ENCODE assay signal across 8 mouse cellular contexts in genomic region chr16:33829301-33829831, GRCm38 (mm10). TPM values are rescaled to one million over a fixed set of nuclear protein-coding genes. Genes with fewer than 3 reads are reported as not detected.
DNase-seq lines count a peak whose midpoint lies in the region; ATAC-seq and TF ChIP-seq lines count a peak whose summit lies in the region.

TSS of gene Itgb5 (plus strand) at chr16:33829665.

- peak within 1 kb of the TSS; percentile 84 for H3K27ac ChIP-seq in embryonic facial prominence, embryonic 11.5 days (replicated peaks; ENCODE audit: low read depth, low read length)
- H3K27ac ChIP-seq in kidney, adult 2 months (ENCODE audit: insufficient read depth, low read depth, low read length): peak within 1 kb of the TSS; percentile 74
- H3K27ac ChIP-seq in limb, embryonic 12.5 days: peak within 1 kb of the TSS; percentile 92
- H3K27ac ChIP-seq in midbrain, embryonic 11.5 days (ENCODE audit: low read depth, low read length): no peak within 1 kb of the TSS
- peak within 1 kb of the TSS; percentile 89 for H3K27ac ChIP-seq in stomach, postnatal 0 days (replicated peaks)

- TF ChIP-seq POLR2A in kidney, adult 2 months (IDR thresholded peaks at IDR 0.05; ENCODE audit: low read depth, low read length): no peak

- no peak for TF ChIP-seq CTCF in kidney, adult 2 months (conservative IDR thresholded peaks at IDR 0.05; ENCODE audit: insufficient read depth, insufficient read length, low read depth, low read length)
- no peak for TF ChIP-seq CTCF in stomach, postnatal 0 days (IDR thresholded peaks at IDR 0.05; ENCODE audit: low read depth)

- DNase-seq in 3134 (ENCODE audit: extremely low read depth, insufficient read length, low spot score): peak; percentile 90
- peak; percentile 94 for DNase-seq in adrenal gland, adult 2 months
- DNase-seq in embryonic facial prominence, embryonic 11.5 days (ENCODE audit: low spot score): peak; percentile 80
- DNase-seq in heart, adult 8-10 months (ENCODE audit: low spot score): peak; percentile 77
- peak; percentile 90 for DNase-seq in kidney, adult 2 months
- peak; percentile 96 for DNase-seq in midbrain, embryonic 11.5 days (ENCODE audit: low spot score, missing footprints)
- peak; percentile 87 for DNase-seq in stomach, postnatal 0 days (ENCODE audit: low spot score)

- H3K9me3 ChIP-seq in embryonic facial prominence, embryonic 11.5 days (replicated peaks; ENCODE audit: control insufficient read depth, low read length): no peaks in the 10 kb centered on the region
- H3K9me3 ChIP-seq in limb, embryonic 12.5 days: no peaks in the 10 kb centered on the region
- H3K9me3 ChIP-seq in midbrain, embryonic 11.5 days (ENCODE audit: control insufficient read depth, low read length): no peaks in the 10 kb centered on the region
- H3K9me3 ChIP-seq in stomach, postnatal 0 days (ENCODE audit: control insufficient read depth, low read length): no peaks in the 10 kb centered on the region

- peak within 1 kb of the TSS; percentile 86 for H3K4me3 ChIP-seq in embryonic facial prominence, embryonic 11.5 days (ENCODE audit: low read depth, low read length)
- H3K4me3 ChIP-seq in kidney, adult 2 months (ENCODE audit: insufficient read depth, low read depth, low read length): peak within 1 kb of the TSS; percentile 71
- peak within 1 kb of the TSS; percentile 88 for H3K4me3 ChIP-seq in limb, embryonic 12.5 days (replicated peaks)
- peak within 1 kb of the TSS; percentile 72 for H3K4me3 ChIP-seq in midbrain, embryonic 11.5 days (ENCODE audit: low read depth, low read length)
- peak within 1 kb of the TSS; percentile 88 for H3K4me3 ChIP-seq in stomach, postnatal 0 days (ENCODE audit: low read depth, low read length)

- TF ChIP-seq EP300 in stomach, postnatal 0 days (optimal IDR thresholded peaks at IDR 0.05): no peak

- ATAC-seq in embryonic facial prominence, embryonic 11.5 days (replicated peaks; ENCODE audit: insufficient number of reproducible peaks, low FRiP score, low TSS enrichment, low read depth): peak; percentile 79
- ATAC-seq in limb, embryonic 12.5 days (ENCODE audit: insufficient number of reproducible peaks, insufficient read depth, low FRiP score, low TSS enrichment, low read depth): peak; percentile 77
- ATAC-seq in midbrain, embryonic 11.5 days (ENCODE audit: low FRiP score): peak; percentile 81
- peak; percentile 88 for ATAC-seq in stomach, postnatal 0 days (ENCODE audit: low FRiP score, low TSS enrichment)

- peak within 1 kb of the TSS; percentile 66 for H3K4me2 ChIP-seq in embryonic facial prominence, embryonic 11.5 days (ENCODE audit: low read depth, low read length)
- peak within 1 kb of the TSS; percentile 80 for H3K4me2 ChIP-seq in limb, embryonic 12.5 days
- H3K4me2 ChIP-seq in midbrain, embryonic 11.5 days: peak within 1 kb of the TSS; percentile 98
- H3K4me2 ChIP-seq in stomach, postnatal 0 days (replicated peaks; ENCODE audit: low read depth): peak within 1 kb of the TSS; percentile 84

- H3K4me1 ChIP-seq in embryonic facial prominence, embryonic 11.5 days (ENCODE audit: control insufficient read depth, insufficient read depth, low read length): peaks cover 6% of the 10 kb centered on the region; the same call in 1 of the 2 replicates
- peaks cover 11% of the 10 kb centered on the region; the same call in 1 of the 2 replicates for H3K4me1 ChIP-seq in kidney, adult 2 months (ENCODE audit: control insufficient read depth, insufficient read depth, low read length)
- peaks cover 41% of the 10 kb centered on the region for H3K4me1 ChIP-seq in limb, embryonic 12.5 days (replicated peaks)
- H3K4me1 ChIP-seq in midbrain, embryonic 11.5 days (ENCODE audit: control insufficient read depth, insufficient read depth, low read length): peaks cover 24% of the 10 kb centered on the region
- peaks cover 8% of the 10 kb centered on the region for H3K4me1 ChIP-seq in stomach, postnatal 0 days (replicated peaks; ENCODE audit: control insufficient read depth, insufficient read depth)

- under 1% methylated on average over 34 of the region's 43 CpGs for WGBS in embryonic facial prominence, embryonic 11.5 days
- 1% methylated on average over 42 of the region's 43 CpGs for WGBS in kidney, adult 2 months
- WGBS in limb, embryonic 12.5 days: under 1% methylated on average over 42 of the region's 43 CpGs
- WGBS in midbrain, embryonic 11.5 days: 0% methylated on average over 36 of the region's 43 CpGs
- WGBS in stomach, postnatal 0 days: 0% methylated on average over 37 of the region's 43 CpGs

- no peaks in the 10 kb centered on the region for H3K27me3 ChIP-seq in embryonic facial prominence, embryonic 11.5 days (ENCODE audit: control insufficient read depth, insufficient read depth, low read length)
- H3K27me3 ChIP-seq in kidney, adult 2 months (replicated peaks; ENCODE audit: control insufficient read depth, insufficient read depth, low read length): no peaks in the 10 kb centered on the region
- H3K27me3 ChIP-seq in limb, embryonic 12.5 days: no peaks in the 10 kb centered on the region
- peaks cover 20% of the 10 kb centered on the region for H3K27me3 ChIP-seq in midbrain, embryonic 11.5 days (ENCODE audit: control insufficient read depth, insufficient read depth, low read length)
- no peaks in the 10 kb centered on the region for H3K27me3 ChIP-seq in stomach, postnatal 0 days (ENCODE audit: control insufficient read depth, insufficient read depth, low read length)

- H3K9ac ChIP-seq in embryonic facial prominence, embryonic 11.5 days (replicated peaks; ENCODE audit: low read length): peak within 1 kb of the TSS; percentile 84
- H3K9ac ChIP-seq in limb, embryonic 12.5 days (replicated peaks): peak within 1 kb of the TSS; percentile 91
- peak within 1 kb of the TSS; percentile 76 for H3K9ac ChIP-seq in midbrain, embryonic 11.5 days (ENCODE audit: low read length)
- peak within 1 kb of the TSS; percentile 88 for H3K9ac ChIP-seq in stomach, postnatal 0 days (ENCODE audit: low read length)

- no peaks in the 10 kb centered on the region for H3K36me3 ChIP-seq in embryonic facial prominence, embryonic 11.5 days (replicated peaks; ENCODE audit: control insufficient read depth, insufficient read depth, low read depth, low read length)
- no peaks in the 10 kb centered on the region for H3K36me3 ChIP-seq in kidney, adult 2 months (ENCODE audit: control insufficient read depth, insufficient read depth, low read length)
- H3K36me3 ChIP-seq in limb, embryonic 12.5 days: no peaks in the 10 kb centered on the region
- H3K36me3 ChIP-seq in midbrain, embryonic 11.5 days (ENCODE audit: control insufficient read depth, insufficient read depth, low read length): no peaks in the 10 kb centered on the region
- H3K36me3 ChIP-seq in stomach, postnatal 0 days (ENCODE audit: control insufficient read depth, insufficient read depth, low read length): no peaks in the 10 kb centered on the region

RNA-seq across cellular contexts. Expression of gene Itgb5, which starts in this region (rescaled TPM):
- 100 to 1,000 TPM; 187 to 222 TPM for total RNA-seq in adrenal gland, adult 2 months (2021)
- polyA plus RNA-seq in adrenal gland, adult 2 months (2012; rRNA removed): 214 and 223 TPM in 2 replicates
- 77.7 and 80.3 TPM in 2 replicates for polyA plus RNA-seq in embryonic facial prominence, embryonic 11.5 days (2014; fragmentation: Nextera tagmentation; extraction: Ambion mirVana)
- 100 to 1,000 TPM in 1 of 4 experiments, 10 to 100 TPM in 3; 87.6 to 103 (median 91.3) TPM for total RNA-seq in heart, adult 8-10 months (2022)
- polyA plus RNA-seq in kidney, adult 2 months (2012; rRNA removed): 145 TPM in 2 replicates
- 77.9 and 86.0 TPM in 2 replicates for polyA plus RNA-seq in limb, embryonic 12.5 days (2016; fragmentation: Nextera tagmentation; extraction: Ambion mirVana)
- 22.0 and 23.2 TPM in 2 replicates for polyA plus RNA-seq in midbrain, embryonic 11.5 days (2014; fragmentation: Nextera tagmentation; extraction: Ambion mirVana)
- 26.0 and 29.9 TPM in 2 replicates for polyA plus RNA-seq in stomach, postnatal 0 days (2015; fragmentation: Nextera tagmentation; extraction: Ambion mirVana)
